Mouse (Mus musculus): ENCODE measurements at regions not wholly inside any gene's neighbourhood (a gene's known extent, or its start where the extent isn't known, plus 50 kb on each side); places are given as distances from the start of the nearest gene placed in this dataset.

DNA sequence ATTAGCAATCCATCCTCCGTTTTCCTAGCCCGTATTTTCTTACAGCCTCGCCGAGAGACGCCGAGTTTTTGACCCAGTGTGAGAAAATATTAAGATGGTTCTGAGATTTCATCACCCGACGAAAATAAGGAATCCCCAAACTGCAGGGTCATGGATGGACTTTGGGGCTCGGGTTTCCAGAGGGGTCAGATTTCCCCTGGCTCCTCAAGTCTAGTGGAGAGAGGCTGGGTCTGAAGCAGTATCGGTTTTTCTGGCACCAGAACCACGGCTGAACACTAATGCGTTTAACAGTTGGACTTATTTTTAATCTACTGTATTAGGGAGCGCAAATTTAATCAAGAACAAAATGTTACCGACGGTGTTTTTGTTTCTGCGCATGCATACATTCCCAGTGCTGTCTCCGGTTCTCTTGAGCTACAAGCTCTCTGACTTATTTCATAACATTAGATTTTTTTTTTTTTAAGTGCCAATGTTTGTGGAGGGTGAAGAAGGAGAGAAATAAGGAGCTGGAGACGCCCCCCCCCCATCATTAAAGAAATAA, 75.2 kb upstream of the Arid5b start:
- Histone ChIP-seq H3K27me3 (ENCODE audit: control insufficient read depth, insufficient read depth, low read length) (no peaks in the 10 kb centered on the region), H3K27ac (ENCODE audit: insufficient read depth, low read depth, low read length) (peak overlapping the region; percentile 34), H3K36me3 (ENCODE audit: control insufficient read depth, insufficient read depth, low read length) (no peaks in the 10 kb centered on the region), H3K4me1 (ENCODE audit: control insufficient read depth, insufficient read depth, insufficient read length, low read length) (0 out of 2 replicates have a peak, but pooled peaks cover 2% of the 10 kb centered on the region), H3K4me3 (ENCODE audit: low read depth, low read length) (no peak overlapping the region)
- 58% methylated on average over 18 of the region's 18 CpGs for WGBS
- TF ChIP-seq POLR2A (IDR thresholded peaks at IDR 0.05; ENCODE audit: low read depth, low read length) = no peak
- TF ChIP-seq CTCF (IDR thresholded peaks at IDR 0.05; ENCODE audit: extremely low read depth, insufficient read length, insufficient replicate concordance, low read depth, low read length) = no peak

DNA sequence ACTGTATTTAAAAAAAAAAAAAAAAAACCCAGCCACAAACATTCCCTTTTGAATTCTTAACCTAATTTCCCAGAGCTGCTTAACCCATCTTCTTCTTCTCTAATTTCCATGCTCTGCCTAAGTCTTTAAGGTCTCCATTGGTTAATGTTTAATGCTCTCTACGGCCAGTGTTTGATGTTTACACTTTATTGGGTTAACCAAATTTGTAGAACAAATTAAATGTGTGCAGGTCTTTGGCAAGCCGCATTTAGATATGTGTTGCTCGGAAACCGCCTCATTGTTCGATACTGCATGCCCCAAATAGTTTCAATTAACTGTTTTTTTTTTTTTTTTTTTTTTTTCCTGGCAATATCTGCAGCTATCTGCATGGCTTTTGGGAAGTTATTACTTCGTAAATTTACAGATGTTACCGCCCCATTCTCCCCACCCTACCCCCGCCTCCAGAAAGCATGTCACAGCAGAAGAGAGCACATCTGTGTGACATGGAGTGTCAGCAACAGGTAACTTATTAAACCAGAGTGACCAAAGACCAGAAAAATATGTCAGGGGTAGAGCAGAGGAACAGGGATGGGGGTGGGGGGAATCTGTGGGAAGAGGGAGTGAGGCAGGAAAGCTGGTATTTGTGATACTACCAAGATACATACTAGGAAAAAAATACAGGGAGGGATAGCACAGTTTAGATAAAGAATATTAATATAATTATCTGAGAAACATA, 73.5 kb upstream of the Arid5b start:
- 32% methylated on average over 8 of the region's 8 CpGs for WGBS
- no peaks in the 10 kb centered on the region for H3K36me3 ChIP-seq (ENCODE audit: control insufficient read depth, insufficient read depth, low read length)
- H3K4me1 ChIP-seq (ENCODE audit: control insufficient read depth, insufficient read depth, insufficient read length, low read length) = 0 out of 2 replicates have a peak, but pooled peaks cover 2% of the 10 kb centered on the region
- H3K27ac ChIP-seq (ENCODE audit: insufficient read depth, low read depth, low read length) = no peak overlapping the region
- no peaks in the 10 kb centered on the region for H3K27me3 ChIP-seq (ENCODE audit: control insufficient read depth, insufficient read depth, low read length)
- no peak overlapping the region for H3K4me3 ChIP-seq (ENCODE audit: low read depth, low read length)
- TF ChIP-seq CTCF (IDR thresholded peaks at IDR 0.05; ENCODE audit: extremely low read depth, insufficient read length, insufficient replicate concordance, low read depth, low read length) = no peak
- TF ChIP-seq POLR2A (IDR thresholded peaks at IDR 0.05; ENCODE audit: low read depth, low read length) = no peak

DNA sequence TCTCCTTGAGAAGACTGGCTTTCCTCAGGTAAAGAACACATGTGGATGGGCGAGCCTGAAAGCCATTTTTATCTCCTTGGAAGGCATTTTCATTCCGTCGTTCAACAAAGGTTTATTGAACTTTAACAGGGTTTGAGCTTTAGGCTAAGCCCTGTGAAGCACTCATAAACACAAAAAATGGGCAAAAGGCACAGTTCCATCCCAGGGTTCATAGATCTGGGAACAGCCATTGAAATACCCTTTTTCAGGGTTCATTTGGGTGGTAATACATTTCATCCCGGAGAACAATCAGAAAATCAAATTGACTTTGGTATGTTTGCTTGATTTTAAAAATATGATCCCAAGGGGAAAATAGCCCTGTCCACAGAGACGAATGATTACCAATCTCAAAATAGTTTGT, 72.9 kb upstream of the Arid5b start:
- H3K4me1 ChIP-seq (ENCODE audit: control insufficient read depth, insufficient read depth, insufficient read length, low read length) = 0 out of 2 replicates have a peak, but pooled peaks cover 2% of the 10 kb centered on the region
- H3K36me3 ChIP-seq (ENCODE audit: control insufficient read depth, insufficient read depth, low read length) = no peaks in the 10 kb centered on the region
- 46% methylated on average over 5 of the region's 5 CpGs for WGBS
- H3K4me3 ChIP-seq (ENCODE audit: low read depth, low read length) = no peak overlapping the region
- TF ChIP-seq CTCF (IDR thresholded peaks at IDR 0.05; ENCODE audit: extremely low read depth, insufficient read length, insufficient replicate concordance, low read depth, low read length) (no peak), POLR2A (IDR thresholded peaks at IDR 0.05; ENCODE audit: low read depth, low read length) (no peak)
- no peak overlapping the region for H3K27ac ChIP-seq (ENCODE audit: insufficient read depth, low read depth, low read length)
- no peaks in the 10 kb centered on the region for H3K27me3 ChIP-seq (ENCODE audit: control insufficient read depth, insufficient read depth, low read length)

DNA sequence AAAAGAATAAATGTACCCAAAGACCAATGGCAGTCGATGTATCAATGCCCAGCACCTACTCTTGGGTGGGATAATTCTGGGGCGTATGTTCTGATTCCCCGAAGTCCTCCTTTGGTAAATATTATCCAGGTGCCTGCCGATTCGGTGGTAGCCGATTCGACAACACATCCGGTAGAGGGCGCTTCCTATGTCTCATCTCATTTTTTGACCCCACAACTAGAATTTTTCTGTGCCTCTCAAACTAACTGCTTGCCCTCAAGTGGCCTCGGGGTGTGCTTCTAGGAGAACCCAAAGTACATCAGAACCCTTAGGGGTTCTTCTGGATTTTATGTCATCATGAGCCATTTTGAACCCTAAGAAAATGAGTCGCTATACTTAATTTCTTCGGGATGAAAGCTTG, 72.3 kb upstream of the Arid5b start:
- no peak for TF ChIP-seq CTCF (IDR thresholded peaks at IDR 0.05; ENCODE audit: extremely low read depth, insufficient read length, insufficient replicate concordance, low read depth, low read length)
- no peak for TF ChIP-seq POLR2A (IDR thresholded peaks at IDR 0.05; ENCODE audit: low read depth, low read length)
- peaks cover 5% of the 10 kb centered on the region for H3K4me1 ChIP-seq (ENCODE audit: control insufficient read depth, insufficient read depth, insufficient read length, low read length)
- H3K4me3 ChIP-seq (ENCODE audit: low read depth, low read length) = no peak overlapping the region
- no peaks in the 10 kb centered on the region for H3K36me3 ChIP-seq (ENCODE audit: control insufficient read depth, insufficient read depth, low read length)
- no peak overlapping the region for H3K27ac ChIP-seq (ENCODE audit: insufficient read depth, low read depth, low read length)
- WGBS = 94% methylated on average over 12 of the region's 12 CpGs
- no peaks in the 10 kb centered on the region for H3K27me3 ChIP-seq (ENCODE audit: control insufficient read depth, insufficient read depth, low read length)

DNA sequence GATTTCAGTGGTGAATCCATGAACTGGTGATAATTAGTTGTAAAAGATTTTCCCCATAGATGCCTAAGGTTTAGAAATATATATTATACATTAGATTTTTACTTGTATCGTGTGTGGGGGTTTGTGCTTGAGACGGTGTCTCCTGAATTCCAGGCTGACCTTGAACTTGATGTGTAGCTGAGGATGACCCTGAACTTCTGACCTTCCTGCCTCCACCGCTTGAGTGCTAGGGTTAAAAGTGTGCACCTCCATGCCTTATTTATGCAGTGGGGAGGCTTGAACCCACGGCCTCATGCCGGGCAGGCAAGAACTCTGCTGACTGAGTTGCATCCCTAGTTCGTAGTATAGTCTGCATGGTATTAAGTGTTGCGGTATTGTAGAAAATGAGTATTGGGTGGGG, 69.3 kb upstream of the Arid5b start:
- TF ChIP-seq CTCF (IDR thresholded peaks at IDR 0.05; ENCODE audit: extremely low read depth, insufficient read length, insufficient replicate concordance, low read depth, low read length) = no peak
- TF ChIP-seq POLR2A (IDR thresholded peaks at IDR 0.05; ENCODE audit: low read depth, low read length) = no peak
- Histone ChIP-seq H3K4me3 (ENCODE audit: low read depth, low read length) (no peak overlapping the region), H3K36me3 (ENCODE audit: control insufficient read depth, insufficient read depth, low read length) (no peaks in the 10 kb centered on the region), H3K4me1 (ENCODE audit: control insufficient read depth, insufficient read depth, insufficient read length, low read length) (peaks cover 6% of the 10 kb centered on the region), H3K27me3 (ENCODE audit: control insufficient read depth, insufficient read depth, low read length) (no peaks in the 10 kb centered on the region), H3K27ac (ENCODE audit: insufficient read depth, low read depth, low read length) (no peak overlapping the region)
- WGBS = 98% methylated on average over 7 of the region's 7 CpGs

DNA sequence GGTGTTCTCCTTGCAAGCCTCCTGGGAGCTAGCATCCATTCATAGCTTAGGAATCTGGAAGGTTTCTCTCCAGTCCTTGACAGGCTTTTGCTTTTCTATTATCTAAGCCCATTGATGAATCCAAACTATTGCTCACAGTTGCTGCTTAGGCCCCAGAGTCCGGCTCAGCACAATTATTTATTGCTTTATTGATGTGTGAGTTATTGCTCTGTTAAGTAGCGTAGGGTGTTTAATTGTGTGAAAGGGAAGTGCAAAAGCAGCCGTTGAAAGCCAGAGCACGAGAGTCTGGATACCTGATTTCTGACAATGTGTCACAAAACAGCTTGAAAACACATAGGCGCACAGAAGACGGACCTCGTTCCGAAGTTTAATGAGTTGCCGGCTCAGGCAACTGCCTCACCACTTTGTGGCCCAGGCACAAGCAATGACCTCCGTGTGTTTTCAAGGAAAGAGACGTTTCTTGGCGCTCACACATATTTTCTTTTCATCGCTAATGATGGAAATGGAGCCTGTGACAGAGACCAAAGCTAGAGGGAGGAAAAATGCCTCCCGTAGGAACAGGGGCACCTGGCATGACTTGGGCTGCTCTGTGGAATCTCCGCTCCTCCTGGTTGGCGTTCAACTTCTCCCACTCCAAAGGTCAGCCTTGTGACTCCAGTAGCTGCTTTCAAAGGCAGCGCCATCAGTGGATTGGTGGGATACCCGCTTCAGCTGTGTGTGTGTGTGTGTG, 66.6 kb upstream of the Arid5b start:
- peak overlapping the region; percentile 28 for H3K4me3 ChIP-seq (ENCODE audit: low read depth, low read length)
- 37% methylated on average over 18 of the region's 18 CpGs for WGBS
- H3K36me3 ChIP-seq (ENCODE audit: control insufficient read depth, insufficient read depth, low read length) = no peaks in the 10 kb centered on the region
- H3K27me3 ChIP-seq (ENCODE audit: control insufficient read depth, insufficient read depth, low read length) = no peaks in the 10 kb centered on the region
- TF ChIP-seq POLR2A (IDR thresholded peaks at IDR 0.05; ENCODE audit: low read depth, low read length) = no peak
- TF ChIP-seq CTCF (IDR thresholded peaks at IDR 0.05; ENCODE audit: extremely low read depth, insufficient read length, insufficient replicate concordance, low read depth, low read length) = no peak
- H3K27ac ChIP-seq (ENCODE audit: insufficient read depth, low read depth, low read length) = peak overlapping the region; percentile 61
- peaks cover 4% of the 10 kb centered on the region for H3K4me1 ChIP-seq (ENCODE audit: control insufficient read depth, insufficient read depth, insufficient read length, low read length)

DNA sequence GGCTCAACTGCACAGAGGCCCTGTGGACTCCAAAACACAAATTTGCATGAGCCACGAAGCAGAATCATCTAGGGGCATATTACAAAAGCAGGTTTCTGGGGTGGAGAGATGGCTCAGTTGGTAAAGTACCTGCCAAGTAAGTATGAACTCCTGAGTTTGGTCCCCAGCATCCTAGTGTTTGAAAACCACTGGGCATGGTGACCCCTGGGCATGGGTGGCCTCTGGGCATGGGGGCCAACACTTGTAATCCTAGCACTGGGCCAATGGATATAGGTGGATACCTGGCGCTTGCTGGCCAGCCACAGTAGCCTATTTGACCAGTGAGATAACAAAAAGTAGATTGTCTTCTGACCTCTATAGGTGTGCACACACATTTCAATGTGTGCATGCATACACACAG, 65.7 kb upstream of the Arid5b start:
- 95% methylated on average over 2 of the region's 2 CpGs for WGBS
- Histone ChIP-seq H3K36me3 (ENCODE audit: control insufficient read depth, insufficient read depth, low read length) (no peaks in the 10 kb centered on the region), H3K4me1 (ENCODE audit: control insufficient read depth, insufficient read depth, insufficient read length, low read length) (peaks cover 4% of the 10 kb centered on the region), H3K27me3 (ENCODE audit: control insufficient read depth, insufficient read depth, low read length) (no peaks in the 10 kb centered on the region), H3K4me3 (ENCODE audit: low read depth, low read length) (no peak overlapping the region), H3K27ac (ENCODE audit: insufficient read depth, low read depth, low read length) (no peak overlapping the region)
- TF ChIP-seq POLR2A (IDR thresholded peaks at IDR 0.05; ENCODE audit: low read depth, low read length) (no peak), CTCF (IDR thresholded peaks at IDR 0.05; ENCODE audit: extremely low read depth, insufficient read length, insufficient replicate concordance, low read depth, low read length) (no peak)
